Mouse (Mus musculus) brain, embryonic 14.5 days (tissue): Measurements from ENCODE around the gene Tcte1.

Experiments
- CTCF ChIP-seq: fragments of 200-500 bp; IDR thresholded peaks from 2 replicates; pipeline ENCODE4 v1.5.1; 2012; ENCODE audit warnings: inconsistent platforms, mild to moderate bottlenecking, moderate library complexity, borderline replicate concordance; ENCODE audit not compliant: insufficient read depth, insufficient read length; ENCODE audit errors: extremely low read depth
- POLR2A ChIP-seq: fragments of 200-500 bp; IDR thresholded peaks from 2 replicates; pipeline ENCODE4 v1.6.1; 2012; ENCODE audit warnings: mild to moderate bottlenecking, inconsistent platforms, borderline replicate concordance; ENCODE audit not compliant: poor library complexity, insufficient read depth, insufficient read length, severe bottlenecking; ENCODE audit errors: extremely low read depth

DNA sequence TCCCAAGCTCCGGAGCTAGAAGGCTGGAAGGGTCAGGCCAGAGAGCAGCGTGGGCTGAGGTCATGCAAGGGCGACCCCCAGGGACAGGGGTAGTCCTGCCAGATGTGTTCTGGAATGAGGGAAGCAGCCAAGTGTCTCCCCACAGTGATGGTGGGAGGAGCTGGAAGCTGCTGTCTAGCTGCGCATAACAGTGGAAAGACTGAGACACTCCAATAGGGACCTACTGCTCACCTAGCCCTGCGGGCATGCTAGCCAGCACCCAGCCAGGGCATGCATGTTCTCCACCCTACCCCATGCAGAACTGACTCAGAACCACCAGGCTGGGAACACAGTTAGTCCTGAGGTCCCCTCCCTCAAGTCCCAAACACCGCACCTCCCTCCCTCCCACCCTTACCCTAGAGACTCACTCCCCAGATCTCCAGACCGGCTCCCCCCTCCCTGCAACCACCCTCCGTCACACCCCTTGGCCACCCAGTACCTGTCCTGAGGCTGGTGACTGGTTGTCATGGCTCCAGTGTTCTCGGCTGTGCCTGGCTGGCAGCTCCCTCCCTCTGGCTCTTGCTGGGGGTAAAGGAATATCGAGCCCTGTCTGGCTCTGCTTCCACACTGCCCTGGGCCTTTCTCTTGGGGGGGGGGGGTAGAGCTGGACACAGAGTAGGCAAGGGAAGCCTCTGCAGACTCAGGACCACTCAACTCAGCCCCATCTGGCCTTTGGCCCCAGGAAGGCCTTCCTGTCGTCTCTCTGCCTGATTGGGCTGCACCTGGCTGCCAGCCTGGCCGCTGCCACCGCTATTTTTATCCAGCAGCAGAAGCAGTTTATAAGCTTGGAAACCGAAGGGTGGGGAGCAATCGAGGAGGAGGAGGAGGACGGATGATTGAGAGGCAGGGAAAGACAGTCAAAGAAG lies 68.7 kb downstream of the Tcte1 start:
- no peak for TF ChIP-seq POLR2A
- no peak for TF ChIP-seq CTCF
